Mouse (Mus musculus): ENCODE measurements around the gene Eif4a2. TPM values are rescaled to one million over a fixed set of nuclear protein-coding genes. Genes with fewer than 3 reads are reported as not detected.

Eif4a2 gene
- total RNA-seq, 1 experiment: 983 TPM

- no peak overlapping the region for H3K9ac ChIP-seq (ENCODE audit: insufficient read depth, low read depth, low read length, poor library complexity, severe bottlenecking)
- in situ Hi-C loops (cut with MboI; ENCODE audit: low sequenced_read_pairs in 2 of 2, unreplicated experiment in 2 of 2): loop anchor here in 1 of 2 experiments (5.0 kb wide), 1 partner anchor 49 kb away; no protein-coding TSS in a partner anchor
- H3K36me3 ChIP-seq (ENCODE audit: control insufficient read depth, insufficient read depth, low read length, poor library complexity, severe bottlenecking): no peaks in the 10 kb centered on the region
- no peaks in the 10 kb centered on the region for H3K4me1 ChIP-seq (ENCODE audit: control insufficient read depth in 2 of 2, insufficient read depth in 2 of 2, low read length in 2 of 2, poor library complexity in 1 of 2)
- no peak for DNase-seq (ENCODE audit: low read depth, low spot score)
- no peak overlapping the region for H3K27ac ChIP-seq (ENCODE audit: insufficient read depth, low read depth, low read length, poor library complexity, severe bottlenecking)
- no peaks in the 10 kb centered on the region for H3K9me3 ChIP-seq (ENCODE audit: control insufficient read depth, insufficient read depth, low read depth, low read length)
- no peak overlapping the region for H3K4me3 ChIP-seq (ENCODE audit: insufficient read depth in 1 of 2, low read depth in 1 of 2, low read length in 2 of 2, poor library complexity in 1 of 2, severe bottlenecking in 1 of 2)
- no peak for TF ChIP-seq HCFC1 (IDR thresholded peaks at IDR 0.05; ENCODE audit: borderline replicate concordance, insufficient read depth, low read length)
- TF ChIP-seq MAFK (IDR thresholded peaks at IDR 0.05; ENCODE audit: insufficient read depth, low read depth, low read length): no peak
- no peak for TF ChIP-seq ZC3H11A (IDR thresholded peaks at IDR 0.05; ENCODE audit: borderline replicate concordance, low read depth, low read length)
Observed at GRCm38 (mm10) chr16:23136406-23136970, 29.2 kb downstream of the Eif4a2 start.

DNA sequence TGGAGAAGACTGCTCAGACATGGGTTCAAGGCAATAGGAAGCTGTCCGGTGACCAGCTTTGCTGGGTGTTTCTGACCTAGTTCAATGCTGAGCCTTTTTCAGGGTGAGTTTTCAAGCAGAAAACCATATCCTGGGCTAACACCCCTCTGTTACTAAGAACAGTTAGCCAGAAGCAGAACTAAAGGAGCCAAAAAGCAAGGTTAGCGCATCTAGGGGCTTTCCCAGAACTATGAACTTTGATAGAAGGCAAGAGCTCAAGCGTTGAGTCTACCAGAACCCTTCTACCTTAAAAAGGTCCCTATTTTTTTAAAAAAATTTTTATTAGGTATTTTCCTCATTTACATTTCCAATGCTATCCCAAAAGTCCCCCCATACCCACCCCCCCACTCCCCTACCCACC lies 33.7 kb downstream of the Eif4a2 start:
- no peak overlapping the region for H3K27ac ChIP-seq (ENCODE audit: insufficient read depth, low read depth, low read length, poor library complexity, severe bottlenecking)
- no peak for TF ChIP-seq ZNF384 (IDR thresholded peaks at IDR 0.05; ENCODE audit: low read depth, low read length)
- TF ChIP-seq HCFC1 (IDR thresholded peaks at IDR 0.05; ENCODE audit: borderline replicate concordance, insufficient read depth, low read length): no peak
- no peak for TF ChIP-seq MAFK (IDR thresholded peaks at IDR 0.05; ENCODE audit: insufficient read depth, low read depth, low read length)
- no peak for TF ChIP-seq CHD2 (IDR thresholded peaks at IDR 0.05; ENCODE audit: low read depth, low read length)
- TF ChIP-seq ZC3H11A (IDR thresholded peaks at IDR 0.05; ENCODE audit: borderline replicate concordance, low read depth, low read length): no peak
- no peak for DNase-seq (ENCODE audit: low read depth, low spot score)
- in situ Hi-C loops (cut with MboI; ENCODE audit: low sequenced_read_pairs in 2 of 2, unreplicated experiment in 2 of 2): no loop called here
- no peaks in the 10 kb centered on the region for H3K4me1 ChIP-seq (ENCODE audit: control insufficient read depth in 2 of 2, insufficient read depth in 2 of 2, low read length in 2 of 2, poor library complexity in 1 of 2)
- H3K36me3 ChIP-seq (ENCODE audit: control insufficient read depth, insufficient read depth, low read length, poor library complexity, severe bottlenecking): no peaks in the 10 kb centered on the region
- no peaks in the 10 kb centered on the region for H3K9me3 ChIP-seq (ENCODE audit: control insufficient read depth, insufficient read depth, low read depth, low read length)
- H3K4me3 ChIP-seq (ENCODE audit: insufficient read depth in 1 of 2, low read depth in 1 of 2, low read length in 2 of 2, poor library complexity in 1 of 2, severe bottlenecking in 1 of 2): no peak overlapping the region
- H3K9ac ChIP-seq (ENCODE audit: insufficient read depth, low read depth, low read length, poor library complexity, severe bottlenecking): no peak overlapping the region

DNA sequence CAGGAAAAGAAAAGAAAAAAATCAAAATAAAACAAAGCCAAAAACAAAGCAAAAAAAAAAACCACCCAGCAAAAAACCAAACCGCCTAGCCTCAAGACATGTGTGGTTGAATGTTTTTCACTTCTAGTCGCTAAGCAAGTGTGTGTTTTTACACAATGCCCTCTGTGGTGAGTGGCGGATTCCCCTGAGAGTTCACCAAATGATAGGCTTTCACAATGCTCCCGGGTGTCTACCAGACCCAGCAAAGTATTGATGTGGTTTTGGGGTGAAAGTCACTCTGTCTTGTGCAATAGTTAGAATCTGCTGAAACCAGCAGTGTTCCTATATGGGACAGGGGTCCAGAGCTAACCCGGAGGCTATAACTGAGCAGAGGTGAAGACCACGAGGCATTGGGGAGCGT lies 37.1 kb downstream of the Eif4a2 start:
- DNase-seq (ENCODE audit: low read depth, low spot score): no peak
- no peaks in the 10 kb centered on the region for H3K9me3 ChIP-seq (ENCODE audit: control insufficient read depth, insufficient read depth, low read depth, low read length)
- no peak overlapping the region for H3K9ac ChIP-seq (ENCODE audit: insufficient read depth, low read depth, low read length, poor library complexity, severe bottlenecking)
- TF ChIP-seq CHD2 (IDR thresholded peaks at IDR 0.05; ENCODE audit: low read depth, low read length) (no peak), HCFC1 (IDR thresholded peaks at IDR 0.05; ENCODE audit: borderline replicate concordance, insufficient read depth, low read length) (no peak)
- no peak overlapping the region for H3K4me3 ChIP-seq (ENCODE audit: insufficient read depth in 1 of 2, low read depth in 1 of 2, low read length in 2 of 2, poor library complexity in 1 of 2, severe bottlenecking in 1 of 2)
- in situ Hi-C loops (cut with MboI; ENCODE audit: low sequenced_read_pairs in 2 of 2, unreplicated experiment in 2 of 2): no loop called here
- H3K27ac ChIP-seq (ENCODE audit: insufficient read depth, low read depth, low read length, poor library complexity, severe bottlenecking): no peak overlapping the region
- H3K4me1 ChIP-seq (ENCODE audit: control insufficient read depth in 2 of 2, insufficient read depth in 2 of 2, low read length in 2 of 2, poor library complexity in 1 of 2): no peaks in the 10 kb centered on the region
- H3K36me3 ChIP-seq (ENCODE audit: control insufficient read depth, insufficient read depth, low read length, poor library complexity, severe bottlenecking): no peaks in the 10 kb centered on the region

DNA sequence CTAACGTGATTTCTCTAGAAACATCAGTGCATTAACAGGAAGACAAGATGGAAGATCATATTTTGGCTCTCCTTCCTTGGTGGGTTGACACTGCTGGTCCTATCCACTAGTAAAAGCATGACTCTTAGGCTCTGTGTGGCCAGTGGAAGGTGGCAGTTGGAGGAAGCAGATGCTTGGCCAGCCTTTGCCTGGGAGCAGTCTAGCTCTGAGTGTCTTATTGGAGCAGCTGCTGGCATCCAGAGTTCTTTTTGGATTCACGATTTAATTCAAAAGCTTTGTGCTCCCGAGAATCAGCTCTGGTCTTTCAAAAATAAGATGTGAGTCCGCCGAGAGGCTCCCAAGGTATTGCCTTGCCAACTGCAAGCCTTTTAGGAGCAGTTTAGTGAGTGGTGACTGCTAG lies 38.0 kb downstream of the Eif4a2 start:
- no peak for TF ChIP-seq MAFK (IDR thresholded peaks at IDR 0.05; ENCODE audit: insufficient read depth, low read depth, low read length)
- TF ChIP-seq ZNF384 (IDR thresholded peaks at IDR 0.05; ENCODE audit: low read depth, low read length): no peak
- no peak for TF ChIP-seq ZC3H11A (IDR thresholded peaks at IDR 0.05; ENCODE audit: borderline replicate concordance, low read depth, low read length)
- no peak for TF ChIP-seq CHD2 (IDR thresholded peaks at IDR 0.05; ENCODE audit: low read depth, low read length)
- TF ChIP-seq HCFC1 (IDR thresholded peaks at IDR 0.05; ENCODE audit: borderline replicate concordance, insufficient read depth, low read length): no peak

GRCm38 (mm10) chr16:23146280-23146679 lies 39.0 kb downstream of the Eif4a2 start, which contains the start of gene Adipoq:
TSS of gene Adipoq (plus strand) at chr16:23146536.
- Histone ChIP-seq H3K27ac (ENCODE audit: insufficient read depth, low read depth, low read length, poor library complexity, severe bottlenecking) (no peak within 1 kb of the TSS), H3K4me1 (ENCODE audit: control insufficient read depth in 2 of 2, insufficient read depth in 2 of 2, low read length in 2 of 2, poor library complexity in 1 of 2) (no peaks in the 10 kb centered on the region), H3K9me3 (ENCODE audit: control insufficient read depth, insufficient read depth, low read depth, low read length) (no peaks in the 10 kb centered on the region), H3K4me3 (ENCODE audit: insufficient read depth in 1 of 2, low read depth in 1 of 2, low read length in 2 of 2, poor library complexity in 1 of 2, severe bottlenecking in 1 of 2) (no peak within 1 kb of the TSS), H3K36me3 (ENCODE audit: control insufficient read depth, insufficient read depth, low read length, poor library complexity, severe bottlenecking) (no peaks in the 10 kb centered on the region), H3K9ac (ENCODE audit: insufficient read depth, low read depth, low read length, poor library complexity, severe bottlenecking) (no peak within 1 kb of the TSS)
- in situ Hi-C loops (cut with MboI; ENCODE audit: low sequenced_read_pairs in 2 of 2, unreplicated experiment in 2 of 2): no loop called here
- no peak for DNase-seq (ENCODE audit: low read depth, low spot score)
- TF ChIP-seq ZC3H11A (IDR thresholded peaks at IDR 0.05; ENCODE audit: borderline replicate concordance, low read depth, low read length) (no peak), ZNF384 (IDR thresholded peaks at IDR 0.05; ENCODE audit: low read depth, low read length) (no peak), MAFK (IDR thresholded peaks at IDR 0.05; ENCODE audit: insufficient read depth, low read depth, low read length) (no peak), HCFC1 (IDR thresholded peaks at IDR 0.05; ENCODE audit: borderline replicate concordance, insufficient read depth, low read length) (no peak), CHD2 (IDR thresholded peaks at IDR 0.05; ENCODE audit: low read depth, low read length) (no peak)

More for the DNA sequence above, 38.0 kb downstream of the Eif4a2 start:
- Histone ChIP-seq H3K9ac (ENCODE audit: insufficient read depth, low read depth, low read length, poor library complexity, severe bottlenecking) (no peak overlapping the region), H3K9me3 (ENCODE audit: control insufficient read depth, insufficient read depth, low read depth, low read length) (no peaks in the 10 kb centered on the region), H3K4me1 (ENCODE audit: control insufficient read depth in 2 of 2, insufficient read depth in 2 of 2, low read length in 2 of 2, poor library complexity in 1 of 2) (no peaks in the 10 kb centered on the region), H3K27ac (ENCODE audit: insufficient read depth, low read depth, low read length, poor library complexity, severe bottlenecking) (no peak overlapping the region), H3K36me3 (ENCODE audit: control insufficient read depth, insufficient read depth, low read length, poor library complexity, severe bottlenecking) (no peaks in the 10 kb centered on the region), H3K4me3 (ENCODE audit: insufficient read depth in 1 of 2, low read depth in 1 of 2, low read length in 2 of 2, poor library complexity in 1 of 2, severe bottlenecking in 1 of 2) (no peak overlapping the region)
- in situ Hi-C loops (cut with MboI; ENCODE audit: low sequenced_read_pairs in 2 of 2, unreplicated experiment in 2 of 2): no loop called here
- no peak for DNase-seq (ENCODE audit: low read depth, low spot score)
